Mouse (Mus musculus) hindbrain, embryonic 10.5 days (tissue): ENCODE measurements at regions not wholly inside any gene's neighbourhood (a gene's known extent, or its start where the extent isn't known, plus 50 kb on each side); places are given as distances from the start of the nearest gene placed in this dataset.
A peak's percentile ranks its signal among the peaks of the same experiment; 100 is the strongest.

Experiments
- DNase-seq: peaks from one replicate; pipeline ENCODE4 v3.0.0-alpha.2; 2017; ENCODE audit warnings: low spot score
- H3K27ac ChIP-seq: fragments of 300-500 bp; sonication (generic); 2 replicates; pipeline ENCODE4 v1.5.1; 2016; ENCODE audit warnings: mild to moderate bottlenecking, moderate library complexity
- H3K27me3 ChIP-seq: fragments of 300-500 bp; sonication (generic); 2 replicates; pipeline ENCODE4 v1.6.1; 2016; ENCODE audit warnings: mild to moderate bottlenecking; ENCODE audit not compliant: poor library complexity, insufficient read depth, severe bottlenecking
- H3K36me3 ChIP-seq: fragments of 300-500 bp; sonication (generic); 2 replicates; pipeline ENCODE4 v1.6.1; 2016; ENCODE audit warnings: mild to moderate bottlenecking, moderate library complexity
- H3K4me1 ChIP-seq: fragments of 300-500 bp; sonication (generic); replicated peaks from 2 replicates; pipeline ENCODE4 v1.6.1; 2016; ENCODE audit warnings: mild to moderate bottlenecking
- H3K4me3 ChIP-seq: fragments of 300-500 bp; sonication (generic); 2 replicates; pipeline ENCODE4 v1.5.1; 2016; ENCODE audit warnings: mild to moderate bottlenecking, moderate library complexity
- H3K9me3 ChIP-seq: fragments of 300-500 bp; sonication (generic); 2 replicates; pipeline ENCODE4 v1.6.1; 2016; ENCODE audit warnings: mild to moderate bottlenecking, moderate library complexity
- WGBS: fragments of 180-500 bp; shearing (Covaris S2); methylation state at CpG from one replicate; pipeline ENCODE4 v1.1.7; 2016; 5-methylcytosine and 5-hydroxymethylcytosine counted together

DNA sequence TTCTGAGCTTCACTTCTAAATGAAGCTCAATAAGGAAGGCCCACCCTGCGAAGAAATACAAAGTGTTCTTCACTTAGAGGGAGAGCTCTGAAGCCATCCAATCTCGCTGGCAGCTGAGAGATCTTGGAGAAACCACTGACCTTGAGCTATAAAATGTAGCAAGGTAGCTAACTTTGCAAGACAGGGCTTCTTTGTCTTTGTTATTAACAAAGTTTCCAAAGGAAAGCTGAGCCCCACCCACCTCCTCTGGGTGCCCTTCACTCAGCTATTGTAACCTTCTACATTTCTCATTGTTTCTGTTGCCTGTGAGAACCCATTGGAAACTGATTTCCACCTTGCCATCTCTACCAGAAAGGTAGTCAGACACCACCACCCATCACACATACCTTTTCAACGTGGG, 57.2 kb upstream of the Usp9x start:
- H3K4me1 ChIP-seq: no peaks in the 10 kb centered on the region
- no peaks in the 10 kb centered on the region for H3K27me3 ChIP-seq
- no peak overlapping the region for H3K27ac ChIP-seq
- H3K9me3 ChIP-seq: no peaks in the 10 kb centered on the region
- no peak overlapping the region for H3K4me3 ChIP-seq
- no peak for DNase-seq
- WGBS: 67% methylated on average over 3 of the region's 3 CpGs
- H3K36me3 ChIP-seq: no peaks in the 10 kb centered on the region

DNA sequence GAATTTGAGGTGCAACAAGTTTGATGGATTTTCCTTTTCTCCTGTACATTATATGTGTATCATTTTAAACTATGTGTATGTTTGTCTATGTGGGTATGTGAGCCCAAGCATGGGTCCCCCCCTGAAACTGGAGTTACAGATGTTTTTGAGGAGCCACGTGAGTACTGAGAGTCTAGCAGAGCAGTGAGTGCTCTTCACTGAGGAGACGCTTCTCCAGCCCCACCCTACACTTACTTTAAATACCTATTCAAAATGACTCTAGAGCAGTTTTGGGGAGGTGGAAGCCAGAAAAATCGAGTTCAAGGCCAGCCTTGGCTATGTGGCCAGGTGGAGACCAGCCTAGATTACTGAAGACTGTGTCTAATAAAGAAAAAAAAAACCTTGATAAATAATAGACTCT, 58.2 kb upstream of the Usp9x start:
- DNase-seq: no peak
- H3K27ac ChIP-seq: no peak overlapping the region
- H3K9me3 ChIP-seq: no peaks in the 10 kb centered on the region
- H3K4me3 ChIP-seq: no peak overlapping the region
- no peaks in the 10 kb centered on the region for H3K36me3 ChIP-seq
- no peaks in the 10 kb centered on the region for H3K4me1 ChIP-seq
- no peaks in the 10 kb centered on the region for H3K27me3 ChIP-seq
- 78% methylated on average over 3 of the region's 3 CpGs for WGBS

DNA sequence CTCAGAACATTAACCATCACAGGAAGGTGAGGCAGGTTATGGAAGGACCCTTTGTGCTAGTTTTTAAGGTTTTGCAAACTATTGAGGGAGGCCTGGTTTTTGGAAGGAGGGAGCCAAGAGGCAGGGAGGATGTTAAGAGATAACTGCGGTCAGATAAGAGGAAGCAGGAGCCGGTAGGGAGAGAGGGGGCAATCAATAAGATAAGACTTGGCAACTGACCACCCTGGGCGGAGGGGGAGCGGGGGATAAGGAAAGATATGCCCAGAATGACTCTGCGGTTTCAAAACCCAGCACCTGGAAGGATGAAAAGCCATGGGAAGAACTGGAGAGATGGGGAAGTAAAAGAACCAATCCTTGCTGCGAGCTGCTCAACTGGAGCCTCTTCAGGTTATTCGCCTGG, 80.5 kb upstream of the Usp9x start:
- Histone ChIP-seq H3K27ac (no peak overlapping the region), H3K4me1 (no peaks in the 10 kb centered on the region), H3K36me3 (no peaks in the 10 kb centered on the region), H3K4me3 (no peak overlapping the region), H3K27me3 (no peaks in the 10 kb centered on the region), H3K9me3 (no peaks in the 10 kb centered on the region)
- no peak for DNase-seq
- WGBS: 87% methylated on average over 7 of the region's 7 CpGs

DNA sequence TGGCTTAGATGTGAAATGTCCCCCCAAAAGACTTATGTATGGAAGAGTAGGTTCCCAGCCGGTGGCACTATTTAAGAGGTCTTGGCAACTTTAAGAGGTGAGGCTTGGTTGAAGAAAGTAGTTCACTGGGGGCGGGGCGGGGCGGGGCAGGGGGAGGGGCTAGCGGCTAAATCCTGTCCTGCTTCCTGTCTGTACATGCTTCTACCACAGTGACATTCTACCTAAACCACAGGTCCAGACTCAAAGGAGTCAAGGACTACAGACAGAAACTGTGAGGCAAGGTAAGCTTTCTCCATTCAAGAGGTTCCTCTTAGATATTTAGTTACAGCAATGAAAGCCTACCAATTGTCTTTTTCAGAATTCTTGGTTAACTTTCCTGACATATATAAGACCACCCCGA, 93.6 kb upstream of the Usp9x start:
- Histone ChIP-seq H3K4me3 (no peak overlapping the region), H3K27me3 (peaks cover 13% of the 10 kb centered on the region; the same call in 1 of the 2 replicates), H3K36me3 (no peaks in the 10 kb centered on the region), H3K27ac (no peak overlapping the region), H3K4me1 (no peaks in the 10 kb centered on the region), H3K9me3 (no peaks in the 10 kb centered on the region)
- no peak for DNase-seq
- 63% methylated on average over 6 of the region's 6 CpGs for WGBS

DNA sequence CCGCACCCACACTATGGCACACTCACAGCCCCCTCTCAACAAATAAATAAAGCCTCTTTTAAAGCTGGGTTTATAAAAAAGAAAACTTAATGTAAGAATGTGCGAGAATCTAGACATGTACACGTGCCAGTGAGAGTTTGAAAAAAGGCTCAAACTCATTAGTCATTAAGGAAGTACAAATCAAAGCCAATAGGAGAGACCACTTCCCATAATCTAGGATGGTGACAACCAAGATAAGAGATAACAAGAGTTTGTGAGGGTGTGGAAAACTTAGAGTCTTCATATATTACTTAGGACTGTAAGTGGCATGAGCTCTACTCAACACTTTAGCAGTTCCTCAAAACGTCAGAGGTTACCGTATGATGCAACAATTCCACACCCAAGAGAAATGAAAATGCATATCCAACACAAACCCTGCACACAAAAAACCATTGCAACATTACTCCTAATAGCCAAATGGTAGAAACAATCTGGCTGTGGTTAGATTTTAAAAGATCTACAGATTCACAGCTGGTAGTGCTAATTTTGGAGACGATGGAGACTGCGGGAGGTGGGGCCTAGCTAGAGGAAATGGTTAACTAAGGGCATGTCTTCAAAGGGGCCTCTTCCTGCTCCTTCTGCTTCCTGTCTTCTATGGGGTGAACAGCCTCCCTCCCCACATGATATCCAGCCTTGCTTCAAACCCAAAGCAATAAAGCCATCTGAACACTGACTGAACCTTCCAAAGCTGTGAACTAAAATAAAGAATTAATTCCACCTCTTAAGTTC, 102.1 kb upstream of the Usp9x start:
- WGBS: 87% methylated on average over 7 of the region's 7 CpGs
- Histone ChIP-seq H3K9me3 (no peaks in the 10 kb centered on the region), H3K27ac (no peak overlapping the region), H3K4me1 (no peaks in the 10 kb centered on the region), H3K36me3 (no peaks in the 10 kb centered on the region), H3K4me3 (no peak overlapping the region), H3K27me3 (peaks cover 2% of the 10 kb centered on the region; the same call in 1 of the 2 replicates)
- no peak for DNase-seq

DNA sequence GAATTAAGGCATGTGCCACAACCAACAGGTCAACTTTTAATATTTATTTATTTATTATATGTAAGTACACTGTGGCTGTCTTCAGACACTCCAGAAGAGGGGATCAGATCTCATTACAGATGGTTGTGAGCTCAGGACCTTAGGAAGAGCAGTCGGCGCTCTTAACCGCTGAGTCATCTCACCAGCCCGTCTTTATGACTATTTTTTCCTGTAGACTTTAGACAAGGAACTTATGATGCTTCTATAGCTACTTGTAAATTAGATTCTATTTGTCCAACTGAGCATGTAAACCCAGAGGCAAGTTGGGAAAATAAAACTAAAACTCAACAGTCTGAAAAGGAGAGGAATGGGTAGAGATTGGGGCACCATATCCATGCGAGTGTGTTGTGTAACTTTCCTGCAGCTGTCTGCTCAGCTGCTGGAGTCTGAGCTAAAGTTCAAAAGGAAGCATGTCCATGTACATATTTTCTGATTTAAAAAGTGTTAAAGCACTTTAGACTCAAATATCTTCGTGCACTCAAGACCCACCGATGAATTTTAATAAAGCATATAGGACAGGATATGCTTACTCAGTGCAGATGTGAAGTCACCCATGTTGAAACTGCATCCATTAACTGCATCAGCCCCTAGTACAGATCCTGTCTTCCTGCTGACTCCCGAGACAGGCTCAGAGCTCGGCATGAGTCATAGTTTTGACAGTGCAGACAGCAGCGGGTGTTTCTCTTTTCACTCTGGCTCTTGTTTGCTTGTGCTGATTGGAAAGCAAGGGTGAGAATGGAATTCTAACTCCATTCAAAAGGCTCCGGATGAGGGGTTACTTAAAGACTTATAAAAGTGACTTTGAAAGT, 111.6 kb upstream of the Usp9x start:
- no peaks in the 10 kb centered on the region for H3K9me3 ChIP-seq
- H3K36me3 ChIP-seq: no peaks in the 10 kb centered on the region
- DNase-seq: no peak
- H3K27ac ChIP-seq: no peak overlapping the region
- H3K27me3 ChIP-seq: no peaks in the 10 kb centered on the region
- WGBS: 78% methylated on average over 11 of the region's 11 CpGs
- no peaks in the 10 kb centered on the region for H3K4me1 ChIP-seq
- no peak overlapping the region for H3K4me3 ChIP-seq

DNA sequence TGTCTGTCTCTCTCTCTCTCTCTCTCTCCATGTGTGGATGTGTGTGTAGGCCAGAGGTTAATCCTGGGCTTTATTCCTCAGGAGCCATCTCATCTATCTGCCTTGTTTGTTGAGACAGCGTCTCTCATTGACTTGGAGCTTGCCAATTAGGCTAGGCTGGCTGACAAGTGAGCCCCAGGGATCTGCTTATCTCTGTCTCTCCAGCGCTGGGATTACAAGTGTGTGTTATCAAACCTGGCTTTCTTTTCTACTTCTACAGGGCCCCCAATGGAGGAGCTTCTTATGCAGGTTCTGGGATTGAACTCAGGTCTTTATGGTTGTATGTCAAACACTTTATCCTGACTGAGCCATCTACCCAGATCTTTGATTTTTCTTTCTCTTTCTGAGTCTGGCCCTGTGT, 112.4 kb upstream of the Usp9x start:
- DNase-seq: no peak
- WGBS: 73% methylated on average over 2 of the region's 2 CpGs

DNA sequence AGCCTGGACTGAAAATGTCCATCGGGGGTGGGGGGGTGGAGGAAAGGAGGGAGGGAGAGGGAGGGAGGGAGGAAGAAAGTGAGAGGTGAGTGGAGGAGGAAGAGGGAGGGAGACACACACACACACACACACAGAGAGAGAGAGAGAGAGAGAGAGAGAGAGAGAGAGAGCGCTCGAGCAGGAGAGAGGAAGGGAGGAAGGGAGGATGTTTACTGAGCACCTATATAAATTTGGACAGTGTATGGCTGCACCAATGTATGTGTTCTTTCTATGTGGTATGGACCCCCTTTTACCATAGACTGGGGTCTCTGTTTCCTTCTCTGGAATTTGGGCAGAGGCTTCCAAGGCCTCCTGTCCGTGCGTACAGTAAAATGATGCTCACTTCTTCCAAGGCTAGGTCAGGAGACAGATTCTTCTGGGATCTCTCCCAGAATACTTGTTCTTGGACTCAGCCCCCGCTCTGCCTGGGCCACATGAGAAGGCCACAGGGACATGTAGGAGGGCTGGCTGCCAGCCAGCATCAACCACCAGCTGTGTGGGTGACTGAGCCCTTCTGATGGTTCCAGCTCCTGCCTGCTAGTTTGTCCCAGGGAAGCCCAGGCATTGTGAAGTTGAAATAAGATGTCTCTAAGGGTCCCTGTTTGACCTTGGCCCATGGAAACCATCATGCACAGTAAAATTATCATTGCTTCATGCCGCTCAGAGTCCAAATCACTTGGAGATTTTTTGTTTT, 120.2 kb upstream of the Usp9x start:
- Histone ChIP-seq H3K9me3 (no peaks in the 10 kb centered on the region), H3K36me3 (no peaks in the 10 kb centered on the region), H3K27ac (no peak overlapping the region), H3K4me1 (no peaks in the 10 kb centered on the region), H3K4me3 (no peak overlapping the region), H3K27me3 (peaks cover 15% of the 10 kb centered on the region; the same call in 1 of the 2 replicates)
- DNase-seq: no peak
- 72% methylated on average over 7 of the region's 7 CpGs for WGBS

More for the DNA sequence above, 112.4 kb upstream of the Usp9x start:
- Histone ChIP-seq H3K4me1 (no peaks in the 10 kb centered on the region), H3K27ac (no peak overlapping the region), H3K27me3 (no peaks in the 10 kb centered on the region), H3K9me3 (no peaks in the 10 kb centered on the region), H3K4me3 (no peak overlapping the region), H3K36me3 (no peaks in the 10 kb centered on the region)

DNA sequence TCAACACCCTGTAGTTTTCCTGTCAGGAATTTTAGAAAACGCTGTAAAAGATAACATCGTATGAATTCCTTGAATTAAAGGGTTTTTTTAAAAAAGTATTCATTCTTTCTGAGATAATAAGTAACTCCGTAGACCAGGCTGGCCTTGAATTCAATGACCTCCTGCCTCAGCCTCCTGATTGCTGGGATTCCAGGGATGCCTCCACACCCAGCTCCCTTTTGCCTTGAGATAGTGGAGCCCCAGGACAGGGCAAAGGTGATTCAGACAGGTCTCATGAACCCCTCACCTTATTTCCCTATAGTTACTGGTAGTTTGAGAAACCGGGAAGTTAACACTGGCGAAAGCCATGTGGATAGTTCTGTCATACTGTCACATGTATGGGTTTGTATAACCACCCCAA, 128.8 kb upstream of the Usp9x start:
- Histone ChIP-seq H3K27ac (no peak overlapping the region), H3K27me3 (peaks cover 18% of the 10 kb centered on the region)
- 90% methylated on average over 5 of the region's 5 CpGs for WGBS

DNA sequence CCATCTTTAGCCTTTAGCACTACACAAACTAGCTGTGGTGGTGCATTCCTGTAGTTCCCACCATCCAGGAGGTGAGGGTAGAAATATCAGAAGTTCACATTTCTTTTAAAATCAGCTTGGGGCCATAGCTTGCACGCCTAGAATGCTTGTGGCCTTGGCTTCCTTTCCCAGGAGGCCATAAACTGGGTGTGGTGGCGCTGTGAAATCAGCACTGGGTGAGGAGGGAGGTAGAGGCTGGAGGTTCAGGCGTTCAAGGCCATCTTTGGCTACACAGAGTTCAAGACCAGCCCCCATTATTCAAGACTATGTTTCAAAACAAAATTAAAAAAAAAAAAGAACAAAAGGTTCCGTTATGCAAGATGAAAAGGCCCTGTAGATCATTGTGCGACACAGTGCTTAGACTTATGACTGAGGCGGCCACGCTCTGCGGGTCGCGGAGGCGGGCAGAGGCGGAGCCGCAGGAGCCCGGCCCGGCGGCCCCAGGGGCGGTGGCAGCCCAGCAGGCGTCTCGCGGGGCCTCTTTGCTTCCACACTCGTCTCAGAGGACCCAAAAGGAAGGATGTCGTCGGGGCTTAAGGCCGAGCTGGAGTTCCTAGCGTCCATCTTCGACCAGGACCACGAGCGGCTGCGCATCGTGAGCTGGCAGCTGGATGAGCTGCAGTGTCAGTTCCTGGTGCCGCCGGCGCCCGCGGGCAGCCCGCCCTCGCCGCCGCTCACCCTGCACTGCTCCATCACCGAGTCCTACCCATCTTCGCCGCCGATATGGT, 134.7 kb upstream of the Usp9x start:
- peak overlapping the region; percentile 74 for H3K27ac ChIP-seq
- 20% methylated on average over 43 of the region's 43 CpGs for WGBS

More for the DNA sequence above, 128.8 kb upstream of the Usp9x start:
- Histone ChIP-seq H3K36me3 (no peaks in the 10 kb centered on the region), H3K4me1 (no peaks in the 10 kb centered on the region), H3K4me3 (no peak overlapping the region), H3K9me3 (no peaks in the 10 kb centered on the region)
- DNase-seq: no peak

DNA sequence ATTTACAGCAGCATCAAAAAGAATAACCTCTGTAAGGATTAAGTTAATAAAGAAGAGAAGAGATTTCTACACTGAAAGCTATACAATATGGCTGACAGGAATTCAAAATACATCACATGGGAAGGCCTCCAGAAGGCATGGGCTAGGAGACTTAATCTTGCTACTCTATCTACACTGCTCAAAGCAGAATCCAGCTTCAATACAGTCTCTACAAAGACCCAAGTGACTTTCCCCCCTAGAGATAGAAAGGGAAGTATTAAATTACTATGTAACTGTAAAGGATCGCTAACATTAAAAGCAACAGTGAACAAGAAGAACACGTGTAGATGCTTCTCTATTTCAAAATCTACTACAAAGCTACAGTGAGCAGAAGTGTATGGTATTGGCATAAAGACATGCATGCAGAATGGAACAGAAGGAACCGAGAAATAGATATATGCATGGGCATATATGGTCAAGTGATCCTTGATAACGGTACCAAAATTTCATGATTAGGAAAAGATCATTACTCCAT, 137.9 kb upstream of the Usp9x start:
- Histone ChIP-seq H3K27ac (no peak overlapping the region), H3K4me1 (peaks cover under 1% of the 10 kb centered on the region; the same call in 1 of the 2 replicates), H3K4me3 (no peak overlapping the region), H3K9me3 (no peaks in the 10 kb centered on the region), H3K36me3 (no peaks in the 10 kb centered on the region), H3K27me3 (peaks cover 27% of the 10 kb centered on the region)
- DNase-seq: no peak
- WGBS: 92% methylated on average over 4 of the region's 4 CpGs

More for the DNA sequence above, 134.7 kb upstream of the Usp9x start:
- peaks cover 32% of the 10 kb centered on the region for H3K27me3 ChIP-seq
- peak; percentile 33 for DNase-seq
- peak overlapping the region; percentile 54 for H3K4me3 ChIP-seq
- no peaks in the 10 kb centered on the region for H3K9me3 ChIP-seq
- H3K36me3 ChIP-seq: no peaks in the 10 kb centered on the region
- H3K4me1 ChIP-seq: no peaks in the 10 kb centered on the region

DNA sequence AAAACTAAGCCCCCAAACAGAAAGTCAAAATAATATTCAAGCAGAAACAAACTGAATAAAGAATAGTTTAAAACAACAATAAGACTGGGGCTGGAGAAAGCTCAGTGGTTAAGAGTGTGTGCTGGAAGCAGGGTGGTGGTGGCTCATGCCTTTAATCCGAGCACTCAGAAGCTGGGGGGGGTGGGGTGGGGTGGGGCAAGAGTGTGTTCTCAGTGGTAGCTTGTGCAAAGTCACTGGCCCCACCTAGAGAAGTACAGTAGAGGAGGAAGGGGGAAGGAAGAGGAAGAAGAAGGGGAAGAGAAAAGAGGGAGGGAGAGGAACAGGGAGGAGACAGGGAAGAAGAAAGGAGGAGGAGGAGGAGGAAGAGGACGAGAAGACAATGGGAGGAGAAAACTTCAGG, 141.1 kb upstream of the Usp9x start:
- Histone ChIP-seq H3K9me3 (no peaks in the 10 kb centered on the region), H3K4me3 (no peak overlapping the region), H3K36me3 (no peaks in the 10 kb centered on the region), H3K27me3 (no peaks in the 10 kb centered on the region), H3K27ac (no peak overlapping the region), H3K4me1 (peaks cover 6% of the 10 kb centered on the region; the same call in 1 of the 2 replicates)
- DNase-seq: no peak
- WGBS: 61% methylated on average over 2 of the region's 2 CpGs
